Mouse (Mus musculus) bone marrow, adult 2 months (tissue): Measurements from ENCODE around the gene Hnrnpa1.

ENCODE experiments used
- CTCF ChIP-seq: fragments of 200-500 bp; IDR thresholded peaks from 2 replicates; pipeline ENCODE4 v1.5.1; 2011; ENCODE audit warnings: low read length, control low read depth; ENCODE audit not compliant: control insufficient read depth, insufficient read depth
- POLR2A ChIP-seq: fragments of 200-500 bp; IDR thresholded peaks from 2 replicates; pipeline ENCODE4 v1.6.1; 2011; ENCODE audit warnings: low read depth, mild to moderate bottlenecking, control low read depth, low read length, borderline replicate concordance; ENCODE audit not compliant: control insufficient read depth

- no peak for TF ChIP-seq POLR2A
- no peak for TF ChIP-seq CTCF
These were observed 53.1 kb downstream of the Hnrnpa1 start for GRCm38 (mm10) chr15:103293375-103293774.
